16 mouse cellular contexts compared by ENCODE assay signal in genomic region chr6:143105766-143106165, GRCm38 (mm10).
"Had no signal": no experiment of that assay in that cellular context is flagged by ENCODE, and none has a peak within 500 bp of the region (broad histone marks: within the 10 kb centered on the region; RNA-seq: fewer than 3 reads in every experiment).

No protein-coding gene starts in this region.

- H3K4me3 ChIP-seq: liver, embryonic 13.5 days; liver, embryonic 15.5 days; lung, embryonic 15.5 days; midbrain, embryonic 10.5 days; midbrain, embryonic 12.5 days; neural tube, embryonic 13.5 days; neural tube, embryonic 15.5 days had no signal

- H3K36me3 ChIP-seq: liver, embryonic 13.5 days; liver, embryonic 15.5 days; lung, embryonic 15.5 days; midbrain, embryonic 10.5 days; midbrain, embryonic 12.5 days; neural tube, embryonic 13.5 days; neural tube, embryonic 15.5 days had no signal

- H3K27ac ChIP-seq: liver, embryonic 13.5 days; liver, embryonic 15.5 days; lung, embryonic 15.5 days; midbrain, embryonic 10.5 days; midbrain, embryonic 12.5 days; neural tube, embryonic 13.5 days; neural tube, embryonic 15.5 days had no signal

- H3K4me1 ChIP-seq: lung, embryonic 15.5 days; midbrain, embryonic 10.5 days; midbrain, embryonic 12.5 days; neural tube, embryonic 13.5 days; neural tube, embryonic 15.5 days had no signal

- H3K4me2 ChIP-seq: liver, embryonic 13.5 days; liver, embryonic 15.5 days; lung, embryonic 15.5 days; midbrain, embryonic 12.5 days; neural tube, embryonic 13.5 days; neural tube, embryonic 15.5 days had no signal

- H3K27me3 ChIP-seq: liver, embryonic 13.5 days; liver, embryonic 15.5 days; lung, embryonic 15.5 days; midbrain, embryonic 12.5 days; neural tube, embryonic 13.5 days; neural tube, embryonic 15.5 days had no signal

- H3K9ac ChIP-seq: liver, embryonic 13.5 days; liver, embryonic 15.5 days; liver, postnatal 0 days; lung, embryonic 15.5 days; midbrain, embryonic 12.5 days; neural tube, embryonic 13.5 days; neural tube, embryonic 15.5 days had no signal

- H3K9me3 ChIP-seq: liver, embryonic 13.5 days; liver, embryonic 15.5 days; lung, embryonic 15.5 days; midbrain, embryonic 10.5 days; neural tube, embryonic 13.5 days; neural tube, embryonic 15.5 days had no signal

- DNase-seq: liver, embryonic 13.5 days; liver, postnatal 0 days; lung, adult 2 months; lung, postnatal 10 days; lung, postnatal 4 days; midbrain, embryonic 14.5 days; right cerebral cortex, postnatal 14 days; thymus, adult 18-20 months; thymus, postnatal 14 days; thymus, postnatal 36 days had no signal

- ATAC-seq: liver, postnatal 0 days had no signal
